ENCODE assay signal across 28 mouse cellular contexts in genomic region chr13:24685846-24686245, GRCm38 (mm10). TPM values are rescaled to one million over a fixed set of nuclear protein-coding genes. Genes with fewer than 3 reads are reported as not detected.
A peak's percentile ranks its signal among the peaks of the same experiment; 100 is the strongest.
DNase-seq lines count a peak whose midpoint lies in the region; ATAC-seq lines count a peak whose summit lies in the region.
"Had no signal": no experiment of that assay in that cellular context is flagged by ENCODE, and none has a peak within 500 bp of the region (broad histone marks: within the 10 kb centered on the region; RNA-seq: fewer than 3 reads in every experiment).

No protein-coding gene starts in this region.

- no peak overlapping the region for H3K4me3 ChIP-seq in forebrain, embryonic 13.5 days
- H3K4me3 ChIP-seq in forebrain, embryonic 14.5 days (ENCODE audit: low read depth, low read length), result no peak overlapping the region
- H3K4me3 ChIP-seq: embryonic facial prominence, embryonic 13.5 days; megakaryocyte, embryonic 14.5 days; neural tube, embryonic 12.5 days; stomach, embryonic 15.5 days had no signal

- peak overlapping the region; percentile 78; the same call in 1 of the 2 replicates for H3K27ac ChIP-seq in forebrain, embryonic 13.5 days
- H3K27ac ChIP-seq in forebrain, embryonic 14.5 days (ENCODE audit: low read depth, low read length), result no peak overlapping the region; the same call in 1 of the 2 replicates
- H3K27ac ChIP-seq: embryonic facial prominence, embryonic 13.5 days; kidney, postnatal 0 days; neural tube, embryonic 12.5 days; stomach, embryonic 15.5 days had no signal

- no peaks in the 10 kb centered on the region for H3K9me3 ChIP-seq in forebrain, embryonic 13.5 days (replicated peaks)
- no peaks in the 10 kb centered on the region for H3K9me3 ChIP-seq in forebrain, embryonic 14.5 days (replicated peaks; ENCODE audit: control insufficient read depth, low read length)
- H3K9me3 ChIP-seq: embryonic facial prominence, embryonic 13.5 days; megakaryocyte, embryonic 14.5 days; neural tube, embryonic 12.5 days; stomach, embryonic 15.5 days had no signal

- H3K4me2 ChIP-seq in forebrain, embryonic 13.5 days, result no peak overlapping the region
- no peak overlapping the region for H3K4me2 ChIP-seq in forebrain, embryonic 14.5 days (ENCODE audit: low read length)
- H3K4me2 ChIP-seq: embryonic facial prominence, embryonic 13.5 days; neural tube, embryonic 12.5 days; stomach, embryonic 15.5 days had no signal

- H3K4me1 ChIP-seq in forebrain, embryonic 13.5 days, result peaks cover 13% of the 10 kb centered on the region
- H3K4me1 ChIP-seq in forebrain, embryonic 14.5 days (ENCODE audit: control insufficient read depth, insufficient read depth, low read length), result no peaks in the 10 kb centered on the region; the same call in 1 of the 2 replicates
- H3K4me1 ChIP-seq: stomach, embryonic 15.5 days had no signal

- H3K36me3 ChIP-seq in forebrain, embryonic 13.5 days (ENCODE audit: poor library complexity, severe bottlenecking), result no peaks in the 10 kb centered on the region
- 0 out of 2 replicates have a peak, but pooled peaks cover 6% of the 10 kb centered on the region for H3K36me3 ChIP-seq in forebrain, embryonic 14.5 days (ENCODE audit: control insufficient read depth, insufficient read depth, low read length)
- H3K36me3 ChIP-seq: embryonic facial prominence, embryonic 13.5 days; neural tube, embryonic 12.5 days; stomach, embryonic 15.5 days had no signal

- 81% methylated on average over 5 of the region's 5 CpGs for WGBS in forebrain, embryonic 13.5 days
- WGBS in forebrain, embryonic 14.5 days, result 77% methylated on average over 5 of the region's 5 CpGs

- no peak for ATAC-seq in forebrain, embryonic 13.5 days
- ATAC-seq in forebrain, embryonic 14.5 days, result no peak
- ATAC-seq: activated CD4-positive, CD25-positive, alpha-beta regulatory T cell, adult 4 months; liver, postnatal 0 days; Patski had no signal

- DNase-seq in forebrain, embryonic 14.5 days (ENCODE audit: low spot score), result no peak
- peak; percentile 25 for DNase-seq in kidney, adult 18-20 months
- DNase-seq in kidney, postnatal 4 days, result no peak
- DNase-seq in adrenal gland, postnatal 14 days, result peak; percentile 26
- peak; percentile 10 for DNase-seq in kidney, postnatal 14 days
- DNase-seq in gastrocnemius, postnatal 25 days, result no peak
- DNase-seq: cerebellum, adult 11-12 months; liver, postnatal 0 days; lung, postnatal 14 days; right cerebral cortex, postnatal 14 days; thymus, adult 2 months had no signal

- H3K27me3 ChIP-seq in forebrain, embryonic 13.5 days, result no peaks in the 10 kb centered on the region
- H3K27me3 ChIP-seq in forebrain, embryonic 14.5 days (replicated peaks; ENCODE audit: control insufficient read depth, insufficient read depth, low read length), result no peaks in the 10 kb centered on the region
- H3K27me3 ChIP-seq: embryonic facial prominence, embryonic 13.5 days; megakaryocyte, embryonic 14.5 days; neural tube, embryonic 12.5 days; Patski; stomach, embryonic 15.5 days had no signal

- no peak overlapping the region for H3K9ac ChIP-seq in forebrain, embryonic 13.5 days
- no peak overlapping the region for H3K9ac ChIP-seq in forebrain, embryonic 14.5 days (ENCODE audit: low read length)
- H3K9ac ChIP-seq: embryonic facial prominence, embryonic 13.5 days; liver, postnatal 0 days; neural tube, embryonic 12.5 days; stomach, embryonic 15.5 days had no signal

RNA-seq across cellular contexts. Expression of gene Armh2, which starts 55.2 kb away (rescaled TPM):
- polyA plus RNA-seq in forebrain, embryonic 13.5 days (2015; fragmentation: Nextera tagmentation; extraction: Ambion mirVana), result not detected in 2 replicates
- not detected in 2 replicates for polyA plus RNA-seq in forebrain, embryonic 14.5 days (2014; fragmentation: Nextera tagmentation; extraction: Ambion mirVana)
- not detected in 2 replicates for total RNA-seq in adrenal gland, postnatal 14 days (2021)
- not detected for total RNA-seq in gastrocnemius, postnatal 25 days (2021)
- total RNA-seq: gastrocnemius, adult 18-20 months; granulocyte monocyte progenitor cell, adult 5-6 weeks; layer of hippocampus, postnatal 14 days had no signal
- polyA plus RNA-seq: activated CD4-positive, CD25-positive, alpha-beta regulatory T cell, adult 4 months; C2C12; embryonic facial prominence, embryonic 13.5 days; heart, embryonic 14.5 days; hindbrain, embryonic 11.5 days; kidney, postnatal 0 days; limb, embryonic 14.5 days; liver, postnatal 0 days; neural tube, embryonic 12.5 days; Patski; spleen, adult 2 months; stomach, embryonic 15.5 days; thymus, adult 2 months; urinary bladder, adult 2 months had no signal

Comparison
In these comparisons a context has a peak if more than half of its experiments do, and no peak if none do; other contexts are left out.
1. DNase-seq: peak in kidney, adult 18-20 months (single experiment), adrenal gland, postnatal 14 days (single experiment) and kidney, postnatal 14 days (single experiment); none in forebrain, embryonic 14.5 days (single experiment), kidney, postnatal 4 days (0 of 2) and gastrocnemius, postnatal 25 days (single experiment).